ENCODE assay signal across 9 mouse cellular contexts in genomic region chr5:30774601-30775371, GRCm38 (mm10). TPM values are rescaled to one million over a fixed set of nuclear protein-coding genes. Genes with fewer than 3 reads are reported as not detected.
A peak's percentile ranks its signal among the peaks of the same experiment; 100 is the strongest.
DNase-seq lines count a peak whose midpoint lies in the region; ATAC-seq and TF ChIP-seq lines count a peak whose summit lies in the region.
"Had no signal": no experiment of that assay in that cellular context is flagged by ENCODE, and none has a peak within 500 bp of the region (broad histone marks: within the 10 kb centered on the region; RNA-seq: fewer than 3 reads in every experiment).

No protein-coding gene starts in this region.

- H3K4me2 ChIP-seq in embryonic facial prominence, embryonic 13.5 days: peak overlapping the region; percentile 63
- peak overlapping the region; percentile 55 for H3K4me2 ChIP-seq in limb, embryonic 12.5 days
- H3K4me2 ChIP-seq in midbrain, embryonic 15.5 days: peak overlapping the region; percentile 47

- H3K9ac ChIP-seq in embryonic facial prominence, embryonic 13.5 days: peak overlapping the region; percentile 55; the same call in 1 of the 2 replicates
- 0 out of 2 replicates have a peak overlapping the region, but pooled peaks have one; percentile 13 for H3K9ac ChIP-seq in heart, adult 2 months (ENCODE audit: low read depth, low read length)
- 0 out of 2 replicates have a peak overlapping the region, but pooled peaks have one; percentile 31 for H3K9ac ChIP-seq in limb, embryonic 12.5 days (replicated peaks)
- H3K9ac ChIP-seq in midbrain, embryonic 15.5 days: peak overlapping the region; percentile 34

- H3K4me1 ChIP-seq in embryonic facial prominence, embryonic 13.5 days: peaks cover 7% of the 10 kb centered on the region; the same call in 1 of the 2 replicates
- no peaks in the 10 kb centered on the region; the same call in 1 of the 2 replicates for H3K4me1 ChIP-seq in heart, adult 2 months (ENCODE audit: control insufficient read depth, insufficient read depth, low read length)
- H3K4me1 ChIP-seq in limb, embryonic 12.5 days (replicated peaks): no peaks in the 10 kb centered on the region; the same call in 1 of the 2 replicates
- peaks cover 28% of the 10 kb centered on the region for H3K4me1 ChIP-seq in midbrain, embryonic 15.5 days

- no peaks in the 10 kb centered on the region for H3K9me3 ChIP-seq in embryonic facial prominence, embryonic 13.5 days
- H3K9me3 ChIP-seq in limb, embryonic 12.5 days: no peaks in the 10 kb centered on the region
- no peaks in the 10 kb centered on the region for H3K9me3 ChIP-seq in midbrain, embryonic 15.5 days
- H3K9me3 ChIP-seq: G1E had no signal

- DNase-seq in 3134 (ENCODE audit: extremely low read depth, insufficient read length, low spot score): peak; percentile 48
- peak; percentile 92 for DNase-seq in adrenal gland, postnatal 25 days
- DNase-seq in heart, adult 2 months: peak; percentile 84 to 85
- DNase-seq in kidney, adult 8-10 months: peak; percentile 74 to 88
- DNase-seq in spleen, postnatal 10 days (ENCODE audit: low spot score in 2 of 2): peak; percentile 34 to 86

- H3K27me3 ChIP-seq in embryonic facial prominence, embryonic 13.5 days: peaks cover 12% of the 10 kb centered on the region
- H3K27me3 ChIP-seq in heart, adult 2 months (ENCODE audit: control insufficient read depth, insufficient read depth, low read length): no peaks in the 10 kb centered on the region
- H3K27me3 ChIP-seq in limb, embryonic 12.5 days: peaks cover 15% of the 10 kb centered on the region
- H3K27me3 ChIP-seq in midbrain, embryonic 15.5 days (replicated peaks): no peaks in the 10 kb centered on the region

- H3K4me3 ChIP-seq in embryonic facial prominence, embryonic 13.5 days: peak overlapping the region; percentile 37
- peak overlapping the region; percentile 22; the same call in 1 of the 2 replicates for H3K4me3 ChIP-seq in heart, adult 2 months
- H3K4me3 ChIP-seq in limb, embryonic 12.5 days (replicated peaks): peak overlapping the region; percentile 28
- H3K4me3 ChIP-seq in midbrain, embryonic 15.5 days: peak overlapping the region; percentile 17; the same call in 1 of the 2 replicates

- no peak overlapping the region for H3K27ac ChIP-seq in embryonic facial prominence, embryonic 13.5 days
- no peak overlapping the region for H3K27ac ChIP-seq in heart, adult 2 months
- no peak overlapping the region for H3K27ac ChIP-seq in limb, embryonic 12.5 days
- H3K27ac ChIP-seq in midbrain, embryonic 15.5 days: peak overlapping the region; percentile 75

- no peaks in the 10 kb centered on the region for H3K79me2 ChIP-seq in heart, adult 2 months (replicated peaks; ENCODE audit: control insufficient read depth, insufficient read depth, low read length)

- TF ChIP-seq POLR2A in heart, adult 2 months (IDR thresholded peaks at IDR 0.05; ENCODE audit: insufficient read depth, low read depth, low read length): no peak

- 11% methylated on average over 20 of the region's 20 CpGs for WGBS in embryonic facial prominence, embryonic 13.5 days
- WGBS in heart, adult 2 months: 12% methylated on average over 20 of the region's 20 CpGs
- WGBS in limb, embryonic 12.5 days: 11% methylated on average over 20 of the region's 20 CpGs
- WGBS in midbrain, embryonic 15.5 days: 9% methylated on average over 20 of the region's 20 CpGs

- no peaks in the 10 kb centered on the region for H3K36me3 ChIP-seq in embryonic facial prominence, embryonic 13.5 days
- H3K36me3 ChIP-seq in heart, adult 2 months (ENCODE audit: control insufficient read depth, insufficient read depth, low read length): no peaks in the 10 kb centered on the region
- H3K36me3 ChIP-seq in limb, embryonic 12.5 days: no peaks in the 10 kb centered on the region
- H3K36me3 ChIP-seq in midbrain, embryonic 15.5 days (replicated peaks): peaks cover 20% of the 10 kb centered on the region
- H3K36me3 ChIP-seq: G1E had no signal

- TF ChIP-seq EP300 in heart, adult 2 months (IDR thresholded peaks at IDR 0.05; ENCODE audit: insufficient read depth, low read depth, low read length): peak; percentile 66; the same call in 1 of the 2 replicates

- intact Hi-C loops in heart, adult 2 months (cut with DNase I): loop anchor here (1.0 kb wide), 1 partner anchor 65 kb away; no protein-coding TSS in a partner anchor

- TF ChIP-seq CTCF in heart, adult 2 months (IDR thresholded peaks at IDR 0.05): peak; percentile 89

- 0 out of 2 replicates have a peak, but pooled peaks have one; percentile 38 for ATAC-seq in embryonic facial prominence, embryonic 13.5 days (ENCODE audit: insufficient number of reproducible peaks, insufficient read depth, low FRiP score, low TSS enrichment, low read depth)
- ATAC-seq in limb, embryonic 12.5 days (ENCODE audit: insufficient number of reproducible peaks, insufficient read depth, low FRiP score, low TSS enrichment, low read depth): peak; percentile 75
- peak; percentile 74 for ATAC-seq in midbrain, embryonic 15.5 days (replicated peaks)

RNA-seq across cellular contexts. Expression of gene Mapre3, which starts 39.7 kb away (rescaled TPM):
- 51.8 and 62.9 TPM in 2 replicates for total RNA-seq in adrenal gland, postnatal 25 days (2021)
- 23.9 and 25.8 TPM in 2 replicates for polyA plus RNA-seq in embryonic facial prominence, embryonic 13.5 days (2015; fragmentation: Nextera tagmentation; extraction: Ambion mirVana)
- total RNA-seq in heart, adult 2 months (2021): 10 to 100 TPM; 36.5 to 38.2 TPM
- 49.1 and 52.8 TPM in 2 replicates for polyA plus RNA-seq in heart, adult 2 months (2012; rRNA removed)
- polyA plus RNA-seq in limb, embryonic 12.5 days (2016; fragmentation: Nextera tagmentation; extraction: Ambion mirVana): 26.8 and 28.4 TPM in 2 replicates
- 164 and 166 TPM in 2 replicates for polyA plus RNA-seq in midbrain, embryonic 15.5 days (2015; fragmentation: Nextera tagmentation; extraction: Ambion mirVana)
- polyA plus RNA-seq: G1E had no signal
